In genomic region chr19:54046684-54047070, GRCm38 (mm10) we compare ENCODE assay signal across 9 mouse cellular contexts. TPM values are rescaled to one million over a fixed set of nuclear protein-coding genes. Genes with fewer than 3 reads are reported as not detected.
DNase-seq lines count a peak whose midpoint lies in the region; ATAC-seq lines count a peak whose summit lies in the region.
"Had no signal": no experiment of that assay in that cellular context is flagged by ENCODE, and none has a peak within 500 bp of the region (broad histone marks: within the 10 kb centered on the region; RNA-seq: fewer than 3 reads in every experiment).

No protein-coding gene starts in this region.

- WGBS in liver, embryonic 11.5 days, result 1% methylated on average over 46 of the region's 46 CpGs
- 1% methylated on average over 43 of the region's 46 CpGs for WGBS in embryonic facial prominence, embryonic 11.5 days
- under 1% methylated on average over 46 of the region's 46 CpGs for WGBS in hindbrain, embryonic 14.5 days
- under 1% methylated on average over 46 of the region's 46 CpGs for WGBS in midbrain, embryonic 14.5 days

- H3K4me3 ChIP-seq in liver, embryonic 11.5 days (ENCODE audit: low read depth, low read length), result peak overlapping the region; percentile 46
- H3K4me3 ChIP-seq in embryonic facial prominence, embryonic 11.5 days (ENCODE audit: low read depth, low read length), result peak overlapping the region; percentile 39
- H3K4me3 ChIP-seq in hindbrain, embryonic 14.5 days (replicated peaks; ENCODE audit: low read length), result peak overlapping the region; percentile 65
- peak overlapping the region; percentile 60 for H3K4me3 ChIP-seq in midbrain, embryonic 14.5 days (replicated peaks; ENCODE audit: low read depth, low read length)
- H3K4me3 ChIP-seq: myocyte had no signal

- H3K9me3 ChIP-seq in liver, embryonic 11.5 days (ENCODE audit: control insufficient read depth, low read length), result no peaks in the 10 kb centered on the region
- no peaks in the 10 kb centered on the region for H3K9me3 ChIP-seq in embryonic facial prominence, embryonic 11.5 days (replicated peaks; ENCODE audit: control insufficient read depth, low read length)
- H3K9me3 ChIP-seq in hindbrain, embryonic 14.5 days (ENCODE audit: control insufficient read depth, low read length), result no peaks in the 10 kb centered on the region
- no peaks in the 10 kb centered on the region for H3K9me3 ChIP-seq in midbrain, embryonic 14.5 days (ENCODE audit: control insufficient read depth, low read length)

- peak overlapping the region; percentile 78 for H3K4me2 ChIP-seq in liver, embryonic 11.5 days
- peak overlapping the region; percentile 97 for H3K4me2 ChIP-seq in embryonic facial prominence, embryonic 11.5 days (ENCODE audit: low read depth, low read length)
- H3K4me2 ChIP-seq in hindbrain, embryonic 14.5 days (replicated peaks), result peak overlapping the region; percentile 100
- H3K4me2 ChIP-seq in midbrain, embryonic 14.5 days (ENCODE audit: low read length), result peak overlapping the region; percentile 100

- H3K27me3 ChIP-seq in liver, embryonic 11.5 days (replicated peaks; ENCODE audit: control insufficient read depth, insufficient read depth, low read length), result peaks cover 58% of the 10 kb centered on the region
- H3K27me3 ChIP-seq in embryonic facial prominence, embryonic 11.5 days (ENCODE audit: control insufficient read depth, insufficient read depth, low read length), result peaks cover 43% of the 10 kb centered on the region
- peaks cover 39% of the 10 kb centered on the region for H3K27me3 ChIP-seq in hindbrain, embryonic 14.5 days (ENCODE audit: control insufficient read depth, insufficient read depth, low read length)
- H3K27me3 ChIP-seq in midbrain, embryonic 14.5 days (ENCODE audit: control insufficient read depth, insufficient read depth, low read length), result peaks cover 48% of the 10 kb centered on the region

- no peak overlapping the region for H3K27ac ChIP-seq in liver, embryonic 11.5 days (ENCODE audit: low read depth, low read length)
- no peak overlapping the region for H3K27ac ChIP-seq in embryonic facial prominence, embryonic 11.5 days (replicated peaks; ENCODE audit: low read depth, low read length)
- H3K27ac ChIP-seq in hindbrain, embryonic 14.5 days, result peak overlapping the region; percentile 77
- H3K27ac ChIP-seq in midbrain, embryonic 14.5 days (replicated peaks; ENCODE audit: low read depth, low read length), result no peak overlapping the region

- 0 out of 2 replicates have a peak overlapping the region, but pooled peaks have one; percentile 18 for H3K9ac ChIP-seq in liver, embryonic 11.5 days (ENCODE audit: low read depth, low read length)
- H3K9ac ChIP-seq in embryonic facial prominence, embryonic 11.5 days (replicated peaks; ENCODE audit: low read length), result peak overlapping the region; percentile 39; the same call in 1 of the 2 replicates
- H3K9ac ChIP-seq in hindbrain, embryonic 14.5 days, result peak overlapping the region; percentile 72
- H3K9ac ChIP-seq in midbrain, embryonic 14.5 days (replicated peaks; ENCODE audit: low read length), result peak overlapping the region; percentile 57; the same call in 1 of the 2 replicates

- peaks cover 25% of the 10 kb centered on the region for H3K4me1 ChIP-seq in liver, embryonic 11.5 days (replicated peaks; ENCODE audit: control insufficient read depth, insufficient read depth, low read length)
- H3K4me1 ChIP-seq in embryonic facial prominence, embryonic 11.5 days (ENCODE audit: control insufficient read depth, insufficient read depth, low read length), result peaks cover 8% of the 10 kb centered on the region
- peaks cover 18% of the 10 kb centered on the region for H3K4me1 ChIP-seq in hindbrain, embryonic 14.5 days (replicated peaks; ENCODE audit: control insufficient read depth, insufficient read depth, low read length)
- peaks cover 22% of the 10 kb centered on the region for H3K4me1 ChIP-seq in midbrain, embryonic 14.5 days (ENCODE audit: control insufficient read depth, insufficient read depth, low read length)

- H3K36me3 ChIP-seq in liver, embryonic 11.5 days (ENCODE audit: control insufficient read depth, insufficient read depth, low read length), result no peaks in the 10 kb centered on the region
- H3K36me3 ChIP-seq in embryonic facial prominence, embryonic 11.5 days (replicated peaks; ENCODE audit: control insufficient read depth, insufficient read depth, low read depth, low read length), result no peaks in the 10 kb centered on the region
- H3K36me3 ChIP-seq in hindbrain, embryonic 14.5 days (replicated peaks; ENCODE audit: control insufficient read depth, insufficient read depth), result no peaks in the 10 kb centered on the region
- H3K36me3 ChIP-seq in midbrain, embryonic 14.5 days (ENCODE audit: control insufficient read depth, insufficient read depth, low read length), result no peaks in the 10 kb centered on the region

- ATAC-seq in liver, embryonic 11.5 days (replicated peaks; ENCODE audit: low FRiP score), result no peak
- ATAC-seq in embryonic facial prominence, embryonic 11.5 days (replicated peaks; ENCODE audit: insufficient number of reproducible peaks, low FRiP score, low TSS enrichment, low read depth), result no peak
- no peak for ATAC-seq in hindbrain, embryonic 14.5 days (ENCODE audit: low FRiP score)
- ATAC-seq in midbrain, embryonic 14.5 days (ENCODE audit: low FRiP score, low TSS enrichment), result no peak
- no peak for ATAC-seq in erythroblast, adult 5-6 weeks (replicated peaks; ENCODE audit: low FRiP score, poor library complexity, severe bottlenecking)

- peak; percentile 37 for DNase-seq in liver, embryonic 11.5 days (ENCODE audit: low spot score)
- DNase-seq in liver, result no peak
- peak; percentile 30 for DNase-seq in embryonic facial prominence, embryonic 11.5 days (ENCODE audit: low spot score)
- no peak for DNase-seq in hindbrain, embryonic 14.5 days (ENCODE audit: low spot score)
- DNase-seq in midbrain, embryonic 14.5 days, result peak; percentile 61
- no peak for DNase-seq in gastrocnemius, postnatal 4 days (ENCODE audit: low spot score in 2 of 2)
- no peak for DNase-seq in left cerebral cortex, adult 18-20 months (ENCODE audit: low spot score in 2 of 2)

RNA-seq across cellular contexts. Expression of gene Adra2a, which starts 2.7 kb away (rescaled TPM):
- 0.11 and 0.42 TPM in 2 replicates for polyA plus RNA-seq in liver, embryonic 11.5 days (2014; fragmentation: Nextera tagmentation; extraction: Ambion mirVana)
- 0.52 and 0.88 TPM in 2 replicates for polyA plus RNA-seq in embryonic facial prominence, embryonic 11.5 days (2014; fragmentation: Nextera tagmentation; extraction: Ambion mirVana)
- 7.5 and 9.6 TPM in 2 replicates for polyA plus RNA-seq in hindbrain, embryonic 14.5 days (2014; fragmentation: Nextera tagmentation; extraction: Ambion mirVana)
- 4.1 and 4.2 TPM in 2 replicates for polyA plus RNA-seq in midbrain, embryonic 14.5 days (2014; fragmentation: Nextera tagmentation; extraction: Ambion mirVana)
- total RNA-seq in gastrocnemius, postnatal 4 days (2021), result 1 to 10 TPM; 1.6 to 2.0 TPM
- 10 to 100 TPM; 15.6 to 18.7 TPM for total RNA-seq in left cerebral cortex, adult 18-20 months (2021)
- not detected in 2 replicates for total RNA-seq in erythroblast, adult 5-6 weeks (2015; ENCODE audit: low replicate concordance)
- 0.34 TPM in 1 of 2 replicates, not detected in the other for total RNA-seq in erythroblast, adult 5-6 weeks (2017; ENCODE audit: low replicate concordance)

Comparison
In these comparisons a context has a peak if more than half of its experiments do, and no peak if none do; other contexts are left out.
1. DNase-seq: peak in liver, embryonic 11.5 days (single experiment), embryonic facial prominence, embryonic 11.5 days (single experiment) and midbrain, embryonic 14.5 days (single experiment); none in liver (single experiment), hindbrain, embryonic 14.5 days (single experiment), gastrocnemius, postnatal 4 days (0 of 2) and left cerebral cortex, adult 18-20 months (0 of 2).
2. H3K9ac ChIP-seq: peak in every context shown above with its lines; median percentile 72 in hindbrain, embryonic 14.5 days; 57 in midbrain, embryonic 14.5 days; 39 in embryonic facial prominence, embryonic 11.5 days; 18 in liver, embryonic 11.5 days.
3. Peak in every context shown above with its lines, with median percentiles within 50 percentile points of each other: H3K4me2 ChIP-seq and H3K4me3 ChIP-seq.